Mouse (Mus musculus) cerebellum, adult 2 months (tissue): ENCODE data around the gene Tcte1.

Experiments used
- CTCF ChIP-seq: fragments of 200-500 bp; IDR thresholded peaks from 2 replicates; pipeline ENCODE4 v1.5.1; 2011; ENCODE audit warnings: low read depth, mild to moderate bottlenecking, control low read depth, low read length, moderate library complexity, borderline replicate concordance; ENCODE audit not compliant: insufficient read depth
- POLR2A ChIP-seq: fragments of 200-500 bp; IDR thresholded peaks from 2 replicates; pipeline ENCODE4 v1.6.1; 2011; ENCODE audit warnings: low read length, control low read depth, borderline replicate concordance; ENCODE audit not compliant: insufficient read depth

DNA sequence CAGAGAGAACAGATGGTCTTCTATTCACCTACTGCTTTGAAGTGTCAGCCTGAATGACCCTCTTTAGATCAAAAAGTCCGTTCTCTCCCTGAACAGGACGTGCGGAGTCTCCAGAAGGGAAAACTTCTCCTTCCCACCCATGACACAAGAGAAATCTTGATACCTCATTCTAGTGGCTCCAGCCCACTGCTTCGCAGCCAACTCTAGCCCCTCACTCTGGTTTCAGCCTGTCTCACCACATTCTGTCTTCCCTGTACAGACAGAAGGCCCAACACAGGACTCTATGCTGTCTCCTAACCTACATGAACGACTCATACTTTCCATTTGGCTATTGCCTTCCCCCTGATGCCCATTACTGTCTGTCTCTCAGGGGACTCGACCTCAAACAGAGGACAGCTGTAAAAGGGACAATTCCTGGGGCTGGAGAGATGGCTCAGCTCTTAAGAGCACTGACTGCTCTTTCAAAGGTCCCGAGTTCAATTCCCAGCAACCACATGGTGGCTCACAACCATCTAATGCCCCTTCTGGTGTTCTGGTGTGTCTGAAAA, 28.1 kb downstream of the Tcte1 start:
- no peak for TF ChIP-seq CTCF
- no peak for TF ChIP-seq POLR2A
